Mouse (Mus musculus): ENCODE data around the gene Neurl2. TPM values are rescaled to one million over a fixed set of nuclear protein-coding genes. Genes with fewer than 3 reads are reported as not detected.
"Not testable (repeated sequence)": the region's sequence is repeated elsewhere in the genome, so short reads cannot be mapped to it uniquely, and the experiment has no call there.

The Neurl2 gene
- polyA plus RNA-seq, 1 experiment from 2014 or later: 3.9 TPM

- peaks cover 8% of the 10 kb centered on the region for H3K4me1 ChIP-seq (ENCODE audit: control insufficient read depth, insufficient read depth, low read length)
- H3K36me3 ChIP-seq (ENCODE audit: control insufficient read depth, insufficient read depth, low read length): no peaks in the 10 kb centered on the region
- H3K27me3 ChIP-seq (replicated peaks; ENCODE audit: control insufficient read depth, insufficient read depth, low read length): peaks cover 26% of the 10 kb centered on the region
- DNase-seq (ENCODE audit: low spot score) (no peak), ATAC-seq (no peak)
- no peak overlapping the region for H3K27ac ChIP-seq (ENCODE audit: low read depth, low read length)
- H3K4me3 ChIP-seq (ENCODE audit: low read depth, low read length): no peak overlapping the region
- WGBS: 74% methylated on average over 4 of the region's 4 CpGs
- no peak overlapping the region for H3K4me2 ChIP-seq (ENCODE audit: low read length)
- no peak overlapping the region for H3K9ac ChIP-seq (ENCODE audit: low read length)
- H3K9me3 ChIP-seq (replicated peaks; ENCODE audit: control insufficient read depth, low read length): 0 out of 2 replicates have a peak, but pooled peaks cover 2% of the 10 kb centered on the region
Measured at GRCm38 (mm10) chr2:164861094-164861493, 27.8 kb upstream of the Neurl2 start.

- H3K4me1 ChIP-seq (ENCODE audit: control insufficient read depth, insufficient read depth, low read length): peaks cover 8% of the 10 kb centered on the region
- no peaks in the 10 kb centered on the region for H3K36me3 ChIP-seq (ENCODE audit: control insufficient read depth, insufficient read depth, low read length)
- H3K4me2 ChIP-seq (ENCODE audit: low read length): no peak overlapping the region
- 46% methylated on average over 9 of the region's 9 CpGs for WGBS
- H3K27me3 ChIP-seq (replicated peaks; ENCODE audit: control insufficient read depth, insufficient read depth, low read length): peaks cover 29% of the 10 kb centered on the region
- H3K9ac ChIP-seq (ENCODE audit: low read length): no peak overlapping the region
- H3K4me3 ChIP-seq (ENCODE audit: low read depth, low read length): no peak overlapping the region
- 0 out of 2 replicates have a peak, but pooled peaks cover 2% of the 10 kb centered on the region for H3K9me3 ChIP-seq (replicated peaks; ENCODE audit: control insufficient read depth, low read length)
- H3K27ac ChIP-seq (ENCODE audit: low read depth, low read length): no peak overlapping the region
- no peak for DNase-seq (ENCODE audit: low spot score)
- ATAC-seq: no peak
Measured at GRCm38 (mm10) chr2:164859640-164860432, 26.6 kb upstream of the Neurl2 start.

- Histone ChIP-seq H3K4me1 (ENCODE audit: control insufficient read depth, insufficient read depth, low read length) (peaks cover 8% of the 10 kb centered on the region), H3K27ac (ENCODE audit: low read depth, low read length) (no peak overlapping the region), H3K36me3 (ENCODE audit: control insufficient read depth, insufficient read depth, low read length) (no peaks in the 10 kb centered on the region), H3K27me3 (replicated peaks; ENCODE audit: control insufficient read depth, insufficient read depth, low read length) (peaks cover 31% of the 10 kb centered on the region), H3K4me3 (ENCODE audit: low read depth, low read length) (no peak overlapping the region), H3K9ac (ENCODE audit: low read length) (no peak overlapping the region), H3K9me3 (replicated peaks; ENCODE audit: control insufficient read depth, low read length) (0 out of 2 replicates have a peak, but pooled peaks cover 2% of the 10 kb centered on the region), H3K4me2 (ENCODE audit: low read length) (no peak overlapping the region)
- 51% methylated on average over 2 of the region's 2 CpGs for WGBS
- no peak for DNase-seq (ENCODE audit: low spot score)
- no peak for ATAC-seq
Measured at GRCm38 (mm10) chr2:164859155-164859554, 25.9 kb upstream of the Neurl2 start.

- H3K27ac ChIP-seq (ENCODE audit: low read depth, low read length): no peak overlapping the region
- ATAC-seq: no peak
- DNase-seq (ENCODE audit: low spot score): no peak
- peak overlapping the region; percentile 36 for H3K4me3 ChIP-seq (ENCODE audit: low read depth, low read length)
- WGBS: 2% methylated on average over 19 of the region's 19 CpGs
- H3K36me3 ChIP-seq (ENCODE audit: control insufficient read depth, insufficient read depth, low read length): no peaks in the 10 kb centered on the region
- peaks cover 8% of the 10 kb centered on the region for H3K4me1 ChIP-seq (ENCODE audit: control insufficient read depth, insufficient read depth, low read length)
- H3K9ac ChIP-seq (ENCODE audit: low read length): peak overlapping the region; percentile 49
- H3K27me3 ChIP-seq (replicated peaks; ENCODE audit: control insufficient read depth, insufficient read depth, low read length): peaks cover 31% of the 10 kb centered on the region
- peak overlapping the region; percentile 76 for H3K4me2 ChIP-seq (ENCODE audit: low read length)
- no peaks in the 10 kb centered on the region for H3K9me3 ChIP-seq (replicated peaks; ENCODE audit: control insufficient read depth, low read length)
Measured at GRCm38 (mm10) chr2:164857842-164858553, 24.7 kb upstream of the Neurl2 start.

GRCm38 (mm10) chr2:164857101-164857821, 24.0 kb upstream of the Neurl2 start, which contains the start of gene Pltp:
Pltp (minus strand) TSS chr2:164857711.
- no peak within 1 kb of the TSS for H3K27ac ChIP-seq (ENCODE audit: low read depth, low read length)
- peak within 1 kb of the TSS; percentile 36 for H3K4me3 ChIP-seq (ENCODE audit: low read depth, low read length)
- H3K9me3 ChIP-seq (replicated peaks; ENCODE audit: control insufficient read depth, low read length): no peaks in the 10 kb centered on the region
- H3K36me3 ChIP-seq (ENCODE audit: control insufficient read depth, insufficient read depth, low read length): no peaks in the 10 kb centered on the region
- peak within 1 kb of the TSS; percentile 49 for H3K9ac ChIP-seq (ENCODE audit: low read length)
- H3K4me2 ChIP-seq (ENCODE audit: low read length): peak within 1 kb of the TSS; percentile 76
- H3K4me1 ChIP-seq (ENCODE audit: control insufficient read depth, insufficient read depth, low read length): peaks cover 8% of the 10 kb centered on the region
- H3K27me3 ChIP-seq (replicated peaks; ENCODE audit: control insufficient read depth, insufficient read depth, low read length): peaks cover 31% of the 10 kb centered on the region
- peak; percentile 62 for DNase-seq (ENCODE audit: low spot score)
- ATAC-seq: peak; percentile 78
- under 1% methylated on average over 47 of the region's 47 CpGs for WGBS

GRCm38 (mm10) chr2:164856309-164857100, 23.2 kb upstream of the Neurl2 start:
- H3K9ac ChIP-seq (ENCODE audit: low read length): peak overlapping the region; percentile 49
- peaks cover 31% of the 10 kb centered on the region for H3K27me3 ChIP-seq (replicated peaks; ENCODE audit: control insufficient read depth, insufficient read depth, low read length)
- H3K36me3 ChIP-seq (ENCODE audit: control insufficient read depth, insufficient read depth, low read length): no peaks in the 10 kb centered on the region
- ATAC-seq (peak; percentile 47), DNase-seq (ENCODE audit: low spot score) (no peak)
- no peaks in the 10 kb centered on the region for H3K9me3 ChIP-seq (replicated peaks; ENCODE audit: control insufficient read depth, low read length)
- H3K4me1 ChIP-seq (ENCODE audit: control insufficient read depth, insufficient read depth, low read length): peaks cover 8% of the 10 kb centered on the region
- peak overlapping the region; percentile 36 for H3K4me3 ChIP-seq (ENCODE audit: low read depth, low read length)
- H3K27ac ChIP-seq (ENCODE audit: low read depth, low read length): no peak overlapping the region
- under 1% methylated on average over 42 of the region's 42 CpGs for whole genome bisulfite sequencing
- peak overlapping the region; percentile 76 for H3K4me2 ChIP-seq (ENCODE audit: low read length)

- H3K27ac ChIP-seq (ENCODE audit: low read depth, low read length); H3K4me3 ChIP-seq (ENCODE audit: low read depth, low read length); ATAC-seq; H3K9ac ChIP-seq (ENCODE audit: low read length); DNase-seq (ENCODE audit: low spot score); H3K4me1 ChIP-seq (ENCODE audit: control insufficient read depth, insufficient read depth, low read length); H3K9me3 ChIP-seq (replicated peaks; ENCODE audit: control insufficient read depth, low read length); H3K36me3 ChIP-seq (ENCODE audit: control insufficient read depth, insufficient read depth, low read length): not testable (repeated sequence)
- H3K4me2 ChIP-seq (ENCODE audit: low read length): peak overlapping the region; percentile 76; the same call in 1 of the 2 replicates
- WGBS: 85% methylated on average over 5 of the region's 5 CpGs
- H3K27me3 ChIP-seq (replicated peaks; ENCODE audit: control insufficient read depth, insufficient read depth, low read length): peaks cover 31% of the 10 kb centered on the region
Measured at GRCm38 (mm10) chr2:164855572-164855971, 22.3 kb upstream of the Neurl2 start.

- WGBS: 83% methylated on average over 8 of the region's 8 CpGs
- H3K9me3 ChIP-seq (replicated peaks; ENCODE audit: control insufficient read depth, low read length): no peaks in the 10 kb centered on the region
- H3K36me3 ChIP-seq (ENCODE audit: control insufficient read depth, insufficient read depth, low read length): no peaks in the 10 kb centered on the region
- no peak for ATAC-seq
- H3K9ac ChIP-seq (ENCODE audit: low read length): no peak overlapping the region
- 0 out of 2 replicates have a peak, but pooled peaks cover 2% of the 10 kb centered on the region for H3K27me3 ChIP-seq (replicated peaks; ENCODE audit: control insufficient read depth, insufficient read depth, low read length)
- DNase-seq (ENCODE audit: low spot score): no peak
- no peaks in the 10 kb centered on the region for H3K4me1 ChIP-seq (ENCODE audit: control insufficient read depth, insufficient read depth, low read length)
- H3K4me3 ChIP-seq (ENCODE audit: low read depth, low read length): no peak overlapping the region
- H3K4me2 ChIP-seq (ENCODE audit: low read length): no peak overlapping the region
- no peak overlapping the region for H3K27ac ChIP-seq (ENCODE audit: low read depth, low read length)
Measured at GRCm38 (mm10) chr2:164850061-164850460, 16.8 kb upstream of the Neurl2 start.
